25 mouse cellular contexts compared by ENCODE assay signal in genomic region chr1:185451495-185451894, GRCm38 (mm10). TPM values are rescaled to one million over a fixed set of nuclear protein-coding genes. Genes with fewer than 3 reads are reported as not detected.
DNase-seq lines count a peak whose midpoint lies in the region; ATAC-seq and TF ChIP-seq lines count a peak whose summit lies in the region.
"Had no signal": no experiment of that assay in that cellular context is flagged by ENCODE, and none has a peak within 500 bp of the region (broad histone marks: within the 10 kb centered on the region; RNA-seq: fewer than 3 reads in every experiment).

No protein-coding gene starts in this region.

- TF ChIP-seq CTCF in MEL (IDR thresholded peaks at IDR 0.05 in 2 of 3, conservative IDR thresholded peaks at IDR 0.05 in 1 of 3; ENCODE audit: control insufficient read depth in 1 of 3, insufficient read depth in 1 of 3, low read depth in 2 of 3, low read length in 3 of 3, poor library complexity in 1 of 3, severe bottlenecking in 1 of 3), result no peak
- TF ChIP-seq CTCF in liver, postnatal 0 days (IDR thresholded peaks at IDR 0.05; ENCODE audit: low read depth), result no peak

- TF ChIP-seq EP300 in MEL (IDR thresholded peaks at IDR 0.05; ENCODE audit: low read depth in 1 of 2, low read length in 2 of 2), result peak; percentile 51 to 64
- peak; percentile 81 for TF ChIP-seq EP300 in liver, postnatal 0 days (IDR thresholded peaks at IDR 0.05; ENCODE audit: low read depth)

- H3K9me3 ChIP-seq in forebrain, embryonic 10.5 days, result no peaks in the 10 kb centered on the region
- no peaks in the 10 kb centered on the region for H3K9me3 ChIP-seq in forebrain, embryonic 12.5 days
- no peaks in the 10 kb centered on the region for H3K9me3 ChIP-seq in MEL (replicated peaks; ENCODE audit: insufficient read depth, low read length)
- no peaks in the 10 kb centered on the region for H3K9me3 ChIP-seq in liver, embryonic 11.5 days (ENCODE audit: control insufficient read depth, low read length)
- no peaks in the 10 kb centered on the region for H3K9me3 ChIP-seq in liver, postnatal 0 days (ENCODE audit: low read length)
- H3K9me3 ChIP-seq: embryonic facial prominence, embryonic 15.5 days; intestine, embryonic 15.5 days; limb, embryonic 12.5 days had no signal

- H3K27ac ChIP-seq in forebrain, embryonic 10.5 days, result peak overlapping the region; percentile 48
- no peak overlapping the region for H3K27ac ChIP-seq in forebrain, embryonic 12.5 days
- H3K27ac ChIP-seq in MEL (ENCODE audit: control insufficient read depth, low read depth, low read length), result no peak overlapping the region
- H3K27ac ChIP-seq in liver, embryonic 11.5 days (ENCODE audit: low read depth, low read length), result peak overlapping the region; percentile 68
- H3K27ac ChIP-seq in liver, postnatal 0 days (ENCODE audit: low read depth), result peak overlapping the region; percentile 30; the same call in 1 of the 2 replicates
- H3K27ac ChIP-seq: embryonic facial prominence, embryonic 15.5 days; intestine, embryonic 15.5 days; limb, embryonic 12.5 days; stomach, postnatal 0 days had no signal

- TF ChIP-seq RAD21 in MEL (IDR thresholded peaks at IDR 0.05; ENCODE audit: low read depth, low read length), result no peak

- peaks cover 40% of the 10 kb centered on the region for H3K27me3 ChIP-seq in forebrain, embryonic 10.5 days (ENCODE audit: poor library complexity, severe bottlenecking)
- H3K27me3 ChIP-seq in forebrain, embryonic 12.5 days, result peaks cover 35% of the 10 kb centered on the region
- H3K27me3 ChIP-seq in MEL (ENCODE audit: control insufficient read depth in 1 of 2, insufficient read depth in 2 of 2, low read length in 2 of 2), result no peaks in the 10 kb centered on the region
- peaks cover 21% of the 10 kb centered on the region for H3K27me3 ChIP-seq in liver, embryonic 11.5 days (replicated peaks; ENCODE audit: control insufficient read depth, insufficient read depth, low read length)
- H3K27me3 ChIP-seq in liver, postnatal 0 days (ENCODE audit: insufficient read depth, low read length), result no peaks in the 10 kb centered on the region; the same call in 1 of the 2 replicates

- no peaks in the 10 kb centered on the region for H3K36me3 ChIP-seq in forebrain, embryonic 10.5 days (replicated peaks)
- H3K36me3 ChIP-seq in forebrain, embryonic 12.5 days (replicated peaks), result no peaks in the 10 kb centered on the region
- H3K36me3 ChIP-seq in MEL (ENCODE audit: control insufficient read depth in 1 of 2, insufficient read depth in 2 of 2, low read length in 2 of 2), result peaks cover 0 to 24% of the 10 kb centered on the region in 2 experiments; a peak in 2 of 4 replicates
- H3K36me3 ChIP-seq in liver, embryonic 11.5 days (ENCODE audit: control insufficient read depth, insufficient read depth, low read length), result peaks cover 2% of the 10 kb centered on the region; the same call in 1 of the 2 replicates
- peaks cover 1% of the 10 kb centered on the region; the same call in 1 of the 2 replicates for H3K36me3 ChIP-seq in liver, postnatal 0 days (replicated peaks; ENCODE audit: insufficient read depth, low read length)
- H3K36me3 ChIP-seq: embryonic facial prominence, embryonic 15.5 days; intestine, embryonic 15.5 days; limb, embryonic 12.5 days had no signal

- H3K79me2 ChIP-seq in MEL (ENCODE audit: control insufficient read depth, insufficient read depth, low read length, poor library complexity), result no peaks in the 10 kb centered on the region; the same call in 1 of the 2 replicates

- H3K4me3 ChIP-seq in forebrain, embryonic 10.5 days, result no peak overlapping the region
- no peak overlapping the region for H3K4me3 ChIP-seq in forebrain, embryonic 12.5 days (replicated peaks)
- no peak overlapping the region for H3K4me3 ChIP-seq in MEL (ENCODE audit: control insufficient read depth in 1 of 2, insufficient read depth in 1 of 2, low read depth in 2 of 2, low read length in 2 of 2)
- H3K4me3 ChIP-seq in liver, embryonic 11.5 days (ENCODE audit: low read depth, low read length), result peak overlapping the region; percentile 21
- no peak overlapping the region for H3K4me3 ChIP-seq in liver, postnatal 0 days (ENCODE audit: low read depth, low read length)
- H3K4me3 ChIP-seq: embryonic facial prominence, embryonic 15.5 days; intestine, embryonic 15.5 days; limb, embryonic 12.5 days; megakaryocyte, embryonic 14.5 days had no signal

- no peak overlapping the region for H3K4me2 ChIP-seq in forebrain, embryonic 12.5 days
- peak overlapping the region; percentile 53 for H3K4me2 ChIP-seq in liver, embryonic 11.5 days
- H3K4me2 ChIP-seq in liver, postnatal 0 days (ENCODE audit: low read depth, low read length), result no peak overlapping the region
- H3K4me2 ChIP-seq: embryonic facial prominence, embryonic 15.5 days; intestine, embryonic 15.5 days; limb, embryonic 12.5 days had no signal

- H3K9ac ChIP-seq in forebrain, embryonic 12.5 days, result no peak overlapping the region
- H3K9ac ChIP-seq in MEL (ENCODE audit: control insufficient read depth, low read depth, low read length, poor library complexity, severe bottlenecking), result no peak overlapping the region
- peak overlapping the region; percentile 55 for H3K9ac ChIP-seq in liver, embryonic 11.5 days (ENCODE audit: low read depth, low read length)
- peak overlapping the region; percentile 27; the same call in 1 of the 2 replicates for H3K9ac ChIP-seq in liver, postnatal 0 days (replicated peaks)
- H3K9ac ChIP-seq: embryonic facial prominence, embryonic 15.5 days; intestine, embryonic 15.5 days; limb, embryonic 12.5 days had no signal

- 87% methylated on average over 3 of the region's 3 CpGs for WGBS in forebrain, embryonic 10.5 days
- 89% methylated on average over 3 of the region's 3 CpGs for WGBS in forebrain, embryonic 12.5 days
- WGBS in liver, embryonic 11.5 days, result 65% methylated on average over 3 of the region's 3 CpGs
- 65% methylated on average over 3 of the region's 3 CpGs for WGBS in liver, postnatal 0 days (ENCODE audit: insufficient replicate concordance)

- intact Hi-C loops in left cerebral cortex, postnatal 14 days (cut with DNase I), result no loop called here

- no peak for DNase-seq in forebrain, embryonic 10.5 days (ENCODE audit: extremely low spot score, low spot score)
- peak; percentile 46 for DNase-seq in MEL (ENCODE audit: low read depth, low spot score)
- DNase-seq in liver, embryonic 11.5 days (ENCODE audit: low spot score), result no peak
- DNase-seq in liver, postnatal 0 days, result no peak
- no peak for DNase-seq in left cerebral cortex, postnatal 14 days (ENCODE audit: low spot score in 2 of 2)
- DNase-seq: adrenal gland, postnatal 10 days; cerebellum, adult 8-10 months; cerebellum, postnatal 36 days; embryo, embryonic 11 days; kidney, postnatal 36 days; layer of hippocampus, postnatal 36 days; lung, adult 2 months; midbrain, embryonic 14.5 days; right cerebral cortex, postnatal 14 days; thymus, adult 2 months had no signal

- peaks cover 19% of the 10 kb centered on the region for H3K4me1 ChIP-seq in forebrain, embryonic 10.5 days
- H3K4me1 ChIP-seq in forebrain, embryonic 12.5 days, result peaks cover 17% of the 10 kb centered on the region
- peaks cover 19 to 32% of the 10 kb centered on the region in 2 experiments for H3K4me1 ChIP-seq in MEL (ENCODE audit: control insufficient read depth in 1 of 2, insufficient read depth in 2 of 2, low read length in 2 of 2)
- peaks cover 31% of the 10 kb centered on the region for H3K4me1 ChIP-seq in liver, embryonic 11.5 days (replicated peaks; ENCODE audit: control insufficient read depth, insufficient read depth, low read length)
- H3K4me1 ChIP-seq in liver, postnatal 0 days (ENCODE audit: insufficient read depth), result peaks cover 24% of the 10 kb centered on the region

- no peak for TF ChIP-seq POLR2A in MEL (IDR thresholded peaks at IDR 0.05; ENCODE audit: control insufficient read depth in 1 of 2, insufficient read depth in 1 of 2, low read depth in 1 of 2, low read length in 2 of 2, poor library complexity in 1 of 2)

- no peak for ATAC-seq in forebrain, embryonic 12.5 days (ENCODE audit: low FRiP score)
- no peak for ATAC-seq in liver, embryonic 11.5 days (replicated peaks; ENCODE audit: low FRiP score)
- ATAC-seq in liver, postnatal 0 days, result no peak
- no peak for ATAC-seq in activated CD4-positive, CD25-positive, alpha-beta regulatory T cell, adult 4 months
- ATAC-seq: hindbrain, embryonic 16.5 days; intestine, embryonic 15.5 days; Patski had no signal

TF ChIP-seq in MEL, 35 proteins besides CTCF, POLR2A, EP300 and RAD21:
- TF ChIP-seq USF1 (IDR thresholded peaks at IDR 0.05; ENCODE audit: low read depth, low read length), result no peak
- TF ChIP-seq ZNF384 (IDR thresholded peaks at IDR 0.05; ENCODE audit: low read depth, low read length), result peak; percentile 33; the same call in 1 of the 2 replicates
- peak; percentile 24; the same call in 1 of the 2 replicates for TF ChIP-seq SIN3A (IDR thresholded peaks at IDR 0.05; ENCODE audit: low read length)
- peak; percentile 52 for TF ChIP-seq TAL1 (IDR thresholded peaks at IDR 0.05; ENCODE audit: low read length)
- peak; percentile 63 for TF ChIP-seq TCF12 (IDR thresholded peaks at IDR 0.05; ENCODE audit: low read depth, low read length)
- TF ChIP-seq ZC3H11A (IDR thresholded peaks at IDR 0.05; ENCODE audit: low read depth, low read length), result no peak
- peak; percentile 57 for TF ChIP-seq GATA1 (IDR thresholded peaks at IDR 0.05; ENCODE audit: low read depth, low read length)
- TF ChIP-seq MXI1 (IDR thresholded peaks at IDR 0.05; ENCODE audit: low read depth, low read length), result peak; percentile 23; the same call in 1 of the 2 replicates

RNA-seq across cellular contexts. Expression of gene Slc30a10, which starts 3.2 kb away (rescaled TPM):
- polyA plus RNA-seq in forebrain, embryonic 10.5 days (2016; fragmentation: Nextera tagmentation; extraction: Ambion mirVana), result 1.6 and 2.0 TPM in 2 replicates
- 4.4 and 4.6 TPM in 2 replicates for polyA plus RNA-seq in forebrain, embryonic 12.5 days (2016; fragmentation: Nextera tagmentation; extraction: Ambion mirVana)
- total RNA-seq in MEL (2012; rRNA removed), result 2.1 and 3.9 TPM in 2 replicates
- polyA plus RNA-seq in MEL (2012; ENCODE audit: insufficient read depth in 1 of 2, insufficient read length in 2 of 2, low read depth in 1 of 2, low replicate concordance in 2 of 2, missing spikeins in 1 of 2), result 1 to 10 TPM in 1 of 2 experiments, not detected in 1; 7.9 TPM
- polyA plus RNA-seq in liver, embryonic 11.5 days (2014; fragmentation: Nextera tagmentation; extraction: Ambion mirVana), result 22.8 and 23.5 TPM in 2 replicates
- polyA plus RNA-seq in liver, postnatal 0 days (2015; fragmentation: Nextera tagmentation; extraction: Ambion mirVana), result 8.0 and 9.1 TPM in 2 replicates
- not detected for polyA plus RNA-seq in activated CD4-positive, CD25-positive, alpha-beta regulatory T cell, adult 4 months (2017; shearing (Covaris generic))
- total RNA-seq in left cerebral cortex, postnatal 14 days (2021), result 10 to 100 TPM; 11.2 to 12.5 TPM
- total RNA-seq: hematopoietic stem cell, adult 5-6 weeks had no signal
- polyA plus RNA-seq: lung, adult 2 months; Patski had no signal

Comparison
In these comparisons a context has a peak if more than half of its experiments do, and no peak if none do; other contexts are left out.
1. H3K27ac ChIP-seq: peak in forebrain, embryonic 10.5 days (single experiment), liver, embryonic 11.5 days (single experiment) and liver, postnatal 0 days (single experiment); none in forebrain, embryonic 12.5 days (single experiment) and MEL (single experiment).
2. H3K9ac ChIP-seq: peak in liver, embryonic 11.5 days (single experiment) and liver, postnatal 0 days (single experiment); none in forebrain, embryonic 12.5 days (single experiment) and MEL (single experiment).